Mouse (Mus musculus): Measurements from ENCODE around the gene Rap2a. TPM values are rescaled to one million over a fixed set of nuclear protein-coding genes. Genes with fewer than 3 reads are reported as not detected.

Rap2a gene
- polyA plus RNA-seq, 1 experiment from 2014 or later: 23.6 TPM

Other genes starting within 250 kb of the Rap2a start
- gene Mbnl2, start 202.8 kb upstream of the Rap2a start, polyA plus RNA-seq (2015; fragmentation: Nextera tagmentation; extraction: Ambion mirVana): 39.2 and 39.4 TPM in 2 replicates